Mouse (Mus musculus): ENCODE measurements around the gene Coq7.

Gene Coq7

GRCm38 (mm10) chr7:118494892-118495579 is 38.1 kb downstream of the Coq7 start:
- no peak for DNase-seq

- DNase-seq, result no peak
Measured at GRCm38 (mm10) chr7:118493892-118494291, 39.3 kb downstream of the Coq7 start.

- peak; percentile 64 for DNase-seq
Measured at GRCm38 (mm10) chr7:118491431-118492147, 41.6 kb downstream of the Coq7 start, which contains the start of gene Itpripl2. Gene Itpripl2 (minus strand): TSS chr7:118491975.

- DNase-seq, result peak; percentile 42
Measured at GRCm38 (mm10) chr7:118490666-118491430, 42.3 kb downstream of the Coq7 start.

GRCm38 (mm10) chr7:118489706-118490665 is 43.2 kb downstream of the Coq7 start:
- DNase-seq, result no peak

- DNase-seq, result no peak
Measured at GRCm38 (mm10) chr7:118488060-118488664, 45.0 kb downstream of the Coq7 start.

- no peak for DNase-seq
Measured at GRCm38 (mm10) chr7:118486917-118487316, 46.2 kb downstream of the Coq7 start.

GRCm38 (mm10) chr7:118483996-118484395 is 49.2 kb downstream of the Coq7 start:
- no peak for DNase-seq

- DNase-seq, result no peak
Measured at GRCm38 (mm10) chr7:118482001-118482400, 51.2 kb downstream of the Coq7 start.

GRCm38 (mm10) chr7:118481047-118481810 is 51.9 kb downstream of the Coq7 start:
- no peak for DNase-seq

- no peak for DNase-seq
Measured at GRCm38 (mm10) chr7:118480160-118480709, 52.9 kb downstream of the Coq7 start.

GRCm38 (mm10) chr7:118478835-118479312 is 54.3 kb downstream of the Coq7 start:
- no peak for DNase-seq

- peak; percentile 10 for DNase-seq
Measured at GRCm38 (mm10) chr7:118476428-118476827, 56.7 kb downstream of the Coq7 start.

GRCm38 (mm10) chr7:118475008-118475705 is 58.0 kb downstream of the Coq7 start:
- no peak for DNase-seq

GRCm38 (mm10) chr7:118472886-118473285 is 60.3 kb downstream of the Coq7 start:
- DNase-seq, result no peak

GRCm38 (mm10) chr7:118468060-118468459 is 65.1 kb downstream of the Coq7 start:
- DNase-seq, result no peak

- DNase-seq, result no peak
Measured at GRCm38 (mm10) chr7:118464432-118464831, 68.7 kb downstream of the Coq7 start.

- DNase-seq, result no peak
Measured at GRCm38 (mm10) chr7:118462818-118463762, 70.1 kb downstream of the Coq7 start.

Data from retina, postnatal 1 day (tissue).